Mouse (Mus musculus): Measurements from ENCODE around the gene Crebrf. TPM values are rescaled to one million over a fixed set of nuclear protein-coding genes. Genes with fewer than 3 reads are reported as not detected.
A peak's percentile ranks its signal among the peaks of the same experiment; 100 is the strongest.

Crebrf gene
- 4.1 and 10.2 TPM in 2 replicates for polyA plus RNA-seq (2014; fragmentation: Nextera tagmentation; extraction: Ambion mirVana)

GRCm38 (mm10) chr17:26715271-26715758, at the start of gene Crebrf:
Crebrf (plus strand) TSS chr17:26715650.
- Histone ChIP-seq H3K27me3 (ENCODE audit: control insufficient read depth, insufficient read depth, low read length) (no peaks in the 10 kb centered on the region), H3K4me3 (ENCODE audit: low read depth, low read length) (peak within 1 kb of the TSS; percentile 99), H3K4me2 (replicated peaks; ENCODE audit: low read depth, low read length) (peak within 1 kb of the TSS; percentile 66), H3K9ac (ENCODE audit: low read depth, low read length) (peak within 1 kb of the TSS; percentile 73), H3K4me1 (replicated peaks; ENCODE audit: control insufficient read depth, insufficient read depth, low read length) (no peaks in the 10 kb centered on the region), H3K27ac (ENCODE audit: low read depth, low read length) (peak within 1 kb of the TSS; percentile 83), H3K36me3 (ENCODE audit: control insufficient read depth, insufficient read depth, low read length) (no peaks in the 10 kb centered on the region), H3K9me3 (ENCODE audit: control insufficient read depth, low read length) (no peaks in the 10 kb centered on the region)
- DNase-seq (ENCODE audit: low spot score) = peak; percentile 98
- WGBS = under 1% methylated on average over 40 of the region's 41 CpGs
- ATAC-seq (ENCODE audit: low FRiP score) = peak; percentile 78

- DNase-seq (ENCODE audit: low spot score) = no peak
- Histone ChIP-seq H3K27ac (ENCODE audit: low read depth, low read length) (no peak overlapping the region), H3K9me3 (ENCODE audit: control insufficient read depth, low read length) (no peaks in the 10 kb centered on the region), H3K4me2 (replicated peaks; ENCODE audit: low read depth, low read length) (no peak overlapping the region), H3K9ac (ENCODE audit: low read depth, low read length) (no peak overlapping the region), H3K36me3 (ENCODE audit: control insufficient read depth, insufficient read depth, low read length) (no peaks in the 10 kb centered on the region), H3K4me3 (ENCODE audit: low read depth, low read length) (no peak overlapping the region), H3K27me3 (ENCODE audit: control insufficient read depth, insufficient read depth, low read length) (no peaks in the 10 kb centered on the region), H3K4me1 (replicated peaks; ENCODE audit: control insufficient read depth, insufficient read depth, low read length) (no peaks in the 10 kb centered on the region)
- ATAC-seq (ENCODE audit: low FRiP score) = no peak
- WGBS = 61% methylated on average over 4 of the region's 4 CpGs
Measured at GRCm38 (mm10) chr17:26671268-26671667, 44.2 kb upstream of the Crebrf start.

- H3K27ac ChIP-seq (ENCODE audit: low read depth, low read length) = no peak overlapping the region
- H3K4me2 ChIP-seq (replicated peaks; ENCODE audit: low read depth, low read length) = peak overlapping the region; percentile 62
- H3K36me3 ChIP-seq (ENCODE audit: control insufficient read depth, insufficient read depth, low read length) = no peaks in the 10 kb centered on the region
- 31% methylated on average over 7 of the region's 7 CpGs for WGBS
- no peaks in the 10 kb centered on the region for H3K9me3 ChIP-seq (ENCODE audit: control insufficient read depth, low read length)
- ATAC-seq (ENCODE audit: low FRiP score) = peak; percentile 51
- DNase-seq (ENCODE audit: low spot score) = no peak
- no peaks in the 10 kb centered on the region for H3K4me1 ChIP-seq (replicated peaks; ENCODE audit: control insufficient read depth, insufficient read depth, low read length)
- no peak overlapping the region for H3K9ac ChIP-seq (ENCODE audit: low read depth, low read length)
- H3K4me3 ChIP-seq (ENCODE audit: low read depth, low read length) = peak overlapping the region; percentile 70
- no peaks in the 10 kb centered on the region for H3K27me3 ChIP-seq (ENCODE audit: control insufficient read depth, insufficient read depth, low read length)
Measured at GRCm38 (mm10) chr17:26675845-26676244, 39.6 kb upstream of the Crebrf start.

- peak; percentile 93 for DNase-seq (ENCODE audit: low spot score)
- Histone ChIP-seq H3K4me2 (replicated peaks; ENCODE audit: low read depth, low read length) (peak overlapping the region; percentile 62), H3K27me3 (ENCODE audit: control insufficient read depth, insufficient read depth, low read length) (no peaks in the 10 kb centered on the region), H3K27ac (ENCODE audit: low read depth, low read length) (peak overlapping the region; percentile 70; the same call in 1 of the 2 replicates), H3K4me3 (ENCODE audit: low read depth, low read length) (peak overlapping the region; percentile 70), H3K36me3 (ENCODE audit: control insufficient read depth, insufficient read depth, low read length) (no peaks in the 10 kb centered on the region), H3K4me1 (replicated peaks; ENCODE audit: control insufficient read depth, insufficient read depth, low read length) (no peaks in the 10 kb centered on the region), H3K9me3 (ENCODE audit: control insufficient read depth, low read length) (no peaks in the 10 kb centered on the region), H3K9ac (ENCODE audit: low read depth, low read length) (peak overlapping the region; percentile 66)
- peak; percentile 95 for ATAC-seq (ENCODE audit: low FRiP score)
- WGBS = 1% methylated on average over 30 of the region's 30 CpGs
Measured at GRCm38 (mm10) chr17:26676252-26676615, 39.2 kb upstream of the Crebrf start.

GRCm38 (mm10) chr17:26676616-26677376, 38.7 kb upstream of the Crebrf start:
- H3K9ac ChIP-seq (ENCODE audit: low read depth, low read length) = peak overlapping the region; percentile 66
- no peaks in the 10 kb centered on the region for H3K4me1 ChIP-seq (replicated peaks; ENCODE audit: control insufficient read depth, insufficient read depth, low read length)
- no peaks in the 10 kb centered on the region for H3K27me3 ChIP-seq (ENCODE audit: control insufficient read depth, insufficient read depth, low read length)
- ATAC-seq (ENCODE audit: low FRiP score) (peak; percentile 86), DNase-seq (ENCODE audit: low spot score) (no peak)
- 4% methylated on average over 26 of the region's 26 CpGs for WGBS
- peak overlapping the region; percentile 70; the same call in 1 of the 2 replicates for H3K27ac ChIP-seq (ENCODE audit: low read depth, low read length)
- no peaks in the 10 kb centered on the region for H3K9me3 ChIP-seq (ENCODE audit: control insufficient read depth, low read length)
- H3K4me3 ChIP-seq (ENCODE audit: low read depth, low read length) = peak overlapping the region; percentile 70
- peak overlapping the region; percentile 62 for H3K4me2 ChIP-seq (replicated peaks; ENCODE audit: low read depth, low read length)
- no peaks in the 10 kb centered on the region for H3K36me3 ChIP-seq (ENCODE audit: control insufficient read depth, insufficient read depth, low read length)

GRCm38 (mm10) chr17:26677711-26678637, 37.5 kb upstream of the Crebrf start:
- Histone ChIP-seq H3K4me3 (ENCODE audit: low read depth, low read length) (no peak overlapping the region), H3K27me3 (ENCODE audit: control insufficient read depth, insufficient read depth, low read length) (no peaks in the 10 kb centered on the region), H3K9me3 (ENCODE audit: control insufficient read depth, low read length) (no peaks in the 10 kb centered on the region), H3K36me3 (ENCODE audit: control insufficient read depth, insufficient read depth, low read length) (no peaks in the 10 kb centered on the region), H3K27ac (ENCODE audit: low read depth, low read length) (no peak overlapping the region), H3K4me1 (replicated peaks; ENCODE audit: control insufficient read depth, insufficient read depth, low read length) (no peaks in the 10 kb centered on the region), H3K4me2 (replicated peaks; ENCODE audit: low read depth, low read length) (no peak overlapping the region), H3K9ac (ENCODE audit: low read depth, low read length) (no peak overlapping the region)
- ATAC-seq (ENCODE audit: low FRiP score) (no peak), DNase-seq (ENCODE audit: low spot score) (no peak)
- 94% methylated on average over 7 of the region's 7 CpGs for WGBS

- no peak overlapping the region for H3K4me2 ChIP-seq (replicated peaks; ENCODE audit: low read depth, low read length)
- H3K4me3 ChIP-seq (ENCODE audit: low read depth, low read length) = no peak overlapping the region
- WGBS = 91% methylated on average over 6 of the region's 6 CpGs
- H3K27me3 ChIP-seq (ENCODE audit: control insufficient read depth, insufficient read depth, low read length) = no peaks in the 10 kb centered on the region
- ATAC-seq (ENCODE audit: low FRiP score) (no peak), DNase-seq (ENCODE audit: low spot score) (no peak)
- H3K9me3 ChIP-seq (ENCODE audit: control insufficient read depth, low read length) = no peaks in the 10 kb centered on the region
- H3K36me3 ChIP-seq (ENCODE audit: control insufficient read depth, insufficient read depth, low read length) = no peaks in the 10 kb centered on the region
- no peaks in the 10 kb centered on the region for H3K4me1 ChIP-seq (replicated peaks; ENCODE audit: control insufficient read depth, insufficient read depth, low read length)
- no peak overlapping the region for H3K9ac ChIP-seq (ENCODE audit: low read depth, low read length)
- H3K27ac ChIP-seq (ENCODE audit: low read depth, low read length) = no peak overlapping the region
Measured at GRCm38 (mm10) chr17:26681276-26681675, 34.2 kb upstream of the Crebrf start.

GRCm38 (mm10) chr17:26686334-26687000, 29.0 kb upstream of the Crebrf start:
- H3K27ac ChIP-seq (ENCODE audit: low read depth, low read length) = no peak overlapping the region
- DNase-seq (ENCODE audit: low spot score) (no peak), ATAC-seq (ENCODE audit: low FRiP score) (no peak)
- H3K4me1 ChIP-seq (replicated peaks; ENCODE audit: control insufficient read depth, insufficient read depth, low read length) = no peaks in the 10 kb centered on the region
- no peak overlapping the region for H3K4me3 ChIP-seq (ENCODE audit: low read depth, low read length)
- H3K36me3 ChIP-seq (ENCODE audit: control insufficient read depth, insufficient read depth, low read length) = no peaks in the 10 kb centered on the region
- H3K9me3 ChIP-seq (ENCODE audit: control insufficient read depth, low read length) = no peaks in the 10 kb centered on the region
- H3K9ac ChIP-seq (ENCODE audit: low read depth, low read length) = no peak overlapping the region
- 91% methylated on average over 17 of the region's 17 CpGs for WGBS
- no peak overlapping the region for H3K4me2 ChIP-seq (replicated peaks; ENCODE audit: low read depth, low read length)
- H3K27me3 ChIP-seq (ENCODE audit: control insufficient read depth, insufficient read depth, low read length) = no peaks in the 10 kb centered on the region
